Mouse (Mus musculus) hindbrain, embryonic 14.5 days (tissue): ENCODE data around the gene Esrra. TPM values are rescaled to one million over a fixed set of nuclear protein-coding genes. Genes with fewer than 3 reads are reported as not detected.
"Not testable (repeated sequence)": the region's sequence is repeated elsewhere in the genome, so short reads cannot be mapped to it uniquely, and the experiment has no call there.

Experiments
- ATAC-seq: fragments of 200-750 bp; cut with Nextera tagmentation; 2 replicates; pipeline ENCODE4 v1.8.0; 2017; ENCODE audit warnings: moderate number of reproducible peaks, mild to moderate bottlenecking, moderate TSS enrichment, moderate library complexity; ENCODE audit not compliant: low FRiP score
- DNase-seq: peaks from one replicate; pipeline ENCODE4 v3.0.0-alpha.2; 2015; ENCODE audit warnings: low spot score
- H3K27ac ChIP-seq: fragments of 300-500 bp; sonication (generic); 2 replicates; pipeline ENCODE4 v1.5.1; 2014; ENCODE audit warnings: mild to moderate bottlenecking, moderate library complexity
- H3K27me3 ChIP-seq: fragments of 300-500 bp; sonication (generic); 2 replicates; pipeline ENCODE4 v1.6.1; 2014; ENCODE audit warnings: mild to moderate bottlenecking, low read length, mixed read lengths; ENCODE audit not compliant: control insufficient read depth, insufficient read depth
- H3K36me3 ChIP-seq: fragments of 300-500 bp; sonication (generic); replicated peaks from 2 replicates; pipeline ENCODE4 v1.6.1; 2014; ENCODE audit not compliant: control insufficient read depth, insufficient read depth
- H3K4me1 ChIP-seq: fragments of 300-500 bp; sonication (generic); replicated peaks from 2 replicates; pipeline ENCODE4 v1.6.1; 2014; ENCODE audit warnings: antibody characterized with exemption, low read length, mixed read lengths; ENCODE audit not compliant: control insufficient read depth, insufficient read depth
- H3K4me2 ChIP-seq: fragments of 300-500 bp; sonication (generic); replicated peaks from 2 replicates; pipeline ENCODE4 v1.6.1; 2014; ENCODE audit warnings: mild to moderate bottlenecking, moderate library complexity
- H3K4me3 ChIP-seq: fragments of 300-500 bp; sonication (generic); replicated peaks from 2 replicates; pipeline ENCODE4 v1.5.1; 2014; ENCODE audit warnings: mild to moderate bottlenecking, low read length
- H3K9ac ChIP-seq: fragments of 300-500 bp; sonication (generic); 2 replicates; pipeline ENCODE4 v1.6.1; 2014
- H3K9me3 ChIP-seq: fragments of 300-500 bp; sonication (generic); 2 replicates; pipeline ENCODE4 v1.6.1; 2016; ENCODE audit warnings: low read length; ENCODE audit not compliant: control insufficient read depth
- WGBS: fragments of 180-500 bp; shearing (Covaris S2); extraction: QIAGEN DNeasy Blood & Tissue Kit; methylation state at CpG from one replicate; pipeline ENCODE4 v1.1.7; 2014; 5-methylcytosine and 5-hydroxymethylcytosine counted together
- polyA plus RNA-seq: library from polyadenylated mRNA; unstranded; fragments of >200 nt; fragmentation: Nextera tagmentation; extraction: Ambion mirVana; gene quantifications from 2 replicates; pipeline ENCODE4 v1.2.1, GENCODE M21; 2014

Gene Esrra
- polyA plus RNA-seq, 1 experiment from 2014 or later: 7.3 TPM

- H3K36me3 ChIP-seq: peaks cover 34% of the 10 kb centered on the region
- no peak overlapping the region for H3K4me2 ChIP-seq
- H3K27ac ChIP-seq: no peak overlapping the region
- H3K4me1 ChIP-seq: peaks cover 16% of the 10 kb centered on the region
- H3K27me3 ChIP-seq: no peaks in the 10 kb centered on the region
- no peak overlapping the region for H3K4me3 ChIP-seq
- H3K9me3 ChIP-seq: no peaks in the 10 kb centered on the region
- ATAC-seq (no peak), DNase-seq (no peak)
- H3K9ac ChIP-seq: no peak overlapping the region
- WGBS: 91% methylated on average over 4 of the region's 4 CpGs
These were observed 6.3 kb downstream of the Esrra start for GRCm38 (mm10) chr19:6915276-6915675.

GRCm38 (mm10) chr19:6914540-6914939, 7.1 kb downstream of the Esrra start:
- Histone ChIP-seq H3K9me3 (no peaks in the 10 kb centered on the region), H3K4me3 (no peak overlapping the region), H3K4me1 (peaks cover 9% of the 10 kb centered on the region), H3K9ac (no peak overlapping the region), H3K27me3 (no peaks in the 10 kb centered on the region), H3K4me2 (no peak overlapping the region), H3K36me3 (peaks cover 34% of the 10 kb centered on the region), H3K27ac (no peak overlapping the region)
- WGBS: 96% methylated on average over 9 of the region's 9 CpGs
- no peak for ATAC-seq
- DNase-seq: no peak

- no peak for ATAC-seq
- no peaks in the 10 kb centered on the region for H3K9me3 ChIP-seq
- H3K4me3 ChIP-seq: no peak overlapping the region
- 89% methylated on average over 11 of the region's 11 CpGs for WGBS
- no peaks in the 10 kb centered on the region for H3K27me3 ChIP-seq
- H3K4me1 ChIP-seq: peaks cover 10% of the 10 kb centered on the region; the same call in 1 of the 2 replicates
- no peak for DNase-seq
- H3K9ac ChIP-seq: no peak overlapping the region
- no peak overlapping the region for H3K4me2 ChIP-seq
- peaks cover 34% of the 10 kb centered on the region for H3K36me3 ChIP-seq
- no peak overlapping the region for H3K27ac ChIP-seq
These were observed 7.6 kb downstream of the Esrra start for GRCm38 (mm10) chr19:6913991-6914390.

GRCm38 (mm10) chr19:6913036-6913435, 8.6 kb downstream of the Esrra start:
- Histone ChIP-seq H3K27ac (no peak overlapping the region), H3K9ac (no peak overlapping the region), H3K4me2 (no peak overlapping the region), H3K4me3 (no peak overlapping the region), H3K27me3 (no peaks in the 10 kb centered on the region), H3K9me3 (no peaks in the 10 kb centered on the region), H3K36me3 (peaks cover 34% of the 10 kb centered on the region), H3K4me1 (peaks cover 19% of the 10 kb centered on the region)
- no peak for ATAC-seq
- WGBS: 89% methylated on average over 6 of the region's 6 CpGs
- DNase-seq: no peak

GRCm38 (mm10) chr19:6912205-6912970, 9.2 kb downstream of the Esrra start:
- H3K4me1 ChIP-seq: peaks cover 25% of the 10 kb centered on the region
- WGBS: 96% methylated on average over 15 of the region's 15 CpGs

GRCm38 (mm10) chr19:6911101-6912074, 10.2 kb downstream of the Esrra start:
- WGBS: 86% methylated on average over 19 of the region's 19 CpGs
- H3K27ac ChIP-seq: no peak overlapping the region

More at GRCm38 (mm10) chr19:6912205-6912970, 9.2 kb downstream of the Esrra start:
- H3K27ac ChIP-seq: no peak overlapping the region
- H3K36me3 ChIP-seq: peaks cover 35% of the 10 kb centered on the region
- H3K27me3 ChIP-seq: no peaks in the 10 kb centered on the region
- H3K9ac ChIP-seq: no peak overlapping the region
- no peaks in the 10 kb centered on the region for H3K9me3 ChIP-seq
- no peak for DNase-seq
- ATAC-seq: no peak
- no peak overlapping the region for H3K4me3 ChIP-seq
- no peak overlapping the region for H3K4me2 ChIP-seq

GRCm38 (mm10) chr19:6910306-6910705, 11.3 kb downstream of the Esrra start:
- peaks cover 27% of the 10 kb centered on the region for H3K4me1 ChIP-seq
- H3K27me3 ChIP-seq, DNase-seq, ATAC-seq, H3K9me3 ChIP-seq: not testable (repeated sequence)
- H3K36me3 ChIP-seq: peaks cover 55% of the 10 kb centered on the region
- H3K27ac ChIP-seq: peak overlapping the region; percentile 97
- H3K9ac ChIP-seq: peak overlapping the region; percentile 83
- WGBS: under 1% methylated on average over 28 of the region's 30 CpGs
- peak overlapping the region; percentile 94 for H3K4me2 ChIP-seq
- peak overlapping the region; percentile 71 for H3K4me3 ChIP-seq

More at GRCm38 (mm10) chr19:6911101-6912074, 10.2 kb downstream of the Esrra start:
- peaks cover 27% of the 10 kb centered on the region for H3K4me1 ChIP-seq
- H3K4me3 ChIP-seq: no peak overlapping the region
- peaks cover 45% of the 10 kb centered on the region for H3K36me3 ChIP-seq
- no peak overlapping the region for H3K9ac ChIP-seq
- H3K4me2 ChIP-seq: peak overlapping the region; percentile 94
- no peak for DNase-seq
- ATAC-seq: no peak
- H3K9me3 ChIP-seq: no peaks in the 10 kb centered on the region
- H3K27me3 ChIP-seq: no peaks in the 10 kb centered on the region

GRCm38 (mm10) chr19:6909507-6910289, 11.9 kb downstream of the Esrra start, which contains the start of the genes Trmt112 and Prdx5:
TSS of gene Trmt112 (plus strand) at chr19:6909698.
TSS of gene Prdx5 (minus strand) at chr19:6910106.
- WGBS: under 1% methylated on average over 65 of the region's 65 CpGs
- peaks cover 61% of the 10 kb centered on the region for H3K36me3 ChIP-seq
- peaks cover 27% of the 10 kb centered on the region for H3K4me1 ChIP-seq
- peak within 1 kb of the TSS; percentile 97 for H3K27ac ChIP-seq
- ATAC-seq: peak; percentile 92
- DNase-seq: peak; percentile 94
- peak within 1 kb of the TSS; percentile 71 for H3K4me3 ChIP-seq
- H3K9me3 ChIP-seq: no peaks in the 10 kb centered on the region
- peak within 1 kb of the TSS; percentile 83 for H3K9ac ChIP-seq
- no peaks in the 10 kb centered on the region for H3K27me3 ChIP-seq
- peak within 1 kb of the TSS; percentile 94 for H3K4me2 ChIP-seq
